Mouse (Mus musculus) myocyte (in vitro differentiated cells): Measurements from ENCODE around the gene Hephl1. TPM values are rescaled to one million over a fixed set of nuclear protein-coding genes. Genes with fewer than 3 reads are reported as not detected.

Experiments used
- H3K27me3 ChIP-seq: one replicate; pipeline ENCODE4 v1.6.1; 2011; ENCODE audit not compliant: control insufficient read depth, insufficient read depth, insufficient read length
- H3K36me3 ChIP-seq: one replicate; pipeline ENCODE4 v1.6.1; 2011; ENCODE audit not compliant: control insufficient read depth, insufficient read depth
- H3K4me2 ChIP-seq: one replicate; pipeline ENCODE4 v1.6.1; 2011; ENCODE audit warnings: low read depth, control low read depth
- H3K4me3 ChIP-seq: one replicate; pipeline ENCODE4 v1.5.1; 2011; ENCODE audit warnings: mild to moderate bottlenecking, control low read depth, moderate library complexity
- H3K79me2 ChIP-seq: one replicate; pipeline ENCODE4 v1.6.1; 2011; ENCODE audit not compliant: control insufficient read depth, insufficient read depth
- H3ac ChIP-seq: one replicate; pipeline ENCODE4 v1.6.1; 2011; ENCODE audit not compliant: control insufficient read depth, insufficient read length
- POLR2AphosphoS2 ChIP-seq: IDR thresholded peaks from one replicate; pipeline ENCODE4 v1.6.1; 2011; ENCODE audit warnings: low read depth, control low read depth; ENCODE audit not compliant: insufficient read length
- polyA plus RNA-seq: library from polyadenylated mRNA; unstranded; fragments of >200 nt; fragmentation: generic; extraction: Trizol; gene quantifications from one replicate; pipeline ENCODE4 v1.2.1, GENCODE M21; 2012; ENCODE audit warnings: missing spikeins

Gene Hephl1
- polyA plus RNA-seq, 1 experiment = 10.6 TPM

GRCm38 (mm10) chr9:15002995-15003613, 108.8 kb downstream of the Hephl1 start:
- H3ac ChIP-seq = no peak overlapping the region

More at GRCm38 (mm10) chr9:15002995-15003613, 108.8 kb downstream of the Hephl1 start:
- H3K4me2 ChIP-seq = no peak overlapping the region
- H3K27me3 ChIP-seq = no peaks in the 10 kb centered on the region
- peaks cover 19% of the 10 kb centered on the region for H3K36me3 ChIP-seq
- H3K79me2 ChIP-seq = no peaks in the 10 kb centered on the region
- no peak overlapping the region for H3K4me3 ChIP-seq
- no peak for TF ChIP-seq POLR2AphosphoS2

Other genes starting within 250 kb of the Hephl1 start
- not detected for gene Izumo1r, start 208.2 kb downstream of the Hephl1 start, polyA plus RNA-seq
- gene Panx1, start 66.6 kb downstream of the Hephl1 start, polyA plus RNA-seq = 54.7 TPM
- gene Vstm5, start 126.9 kb upstream of the Hephl1 start, polyA plus RNA-seq = not detected
- 25.2 TPM for gene Med17, start 167.8 kb upstream of the Hephl1 start, polyA plus RNA-seq
- gene Taf1d, start 194.1 kb upstream of the Hephl1 start, polyA plus RNA-seq = 26.6 TPM
- gene 4931406C07Rik, start 194.3 kb upstream of the Hephl1 start, polyA plus RNA-seq = 11.6 TPM
- gene Cep295, start 245.7 kb upstream of the Hephl1 start, polyA plus RNA-seq = 2.6 TPM